Comparison of ENCODE assay signal across 16 mouse cellular contexts in genomic region chr19:16046977-16047376, GRCm38 (mm10).
DNase-seq lines count a peak whose midpoint lies in the region; ATAC-seq and TF ChIP-seq lines count a peak whose summit lies in the region.
"Had no signal": no experiment of that assay in that cellular context is flagged by ENCODE, and none has a peak within 500 bp of the region (broad histone marks: within the 10 kb centered on the region; RNA-seq: fewer than 3 reads in every experiment).

No protein-coding gene starts in this region.

- no peaks in the 10 kb centered on the region for H3K4me1 ChIP-seq in lung, embryonic 14.5 days (ENCODE audit: insufficient read depth)
- peaks cover 24% of the 10 kb centered on the region for H3K4me1 ChIP-seq in megakaryocyte, embryonic 14.5 days
- H3K4me1 ChIP-seq: embryonic facial prominence, embryonic 15.5 days; neural tube, embryonic 12.5 days had no signal

- H3K36me3 ChIP-seq in lung, embryonic 14.5 days (ENCODE audit: insufficient read depth): no peaks in the 10 kb centered on the region
- H3K36me3 ChIP-seq in megakaryocyte, embryonic 14.5 days (replicated peaks; ENCODE audit: low read length): no peaks in the 10 kb centered on the region
- H3K36me3 ChIP-seq: embryonic facial prominence, embryonic 15.5 days; forebrain, embryonic 12.5 days; neural tube, embryonic 12.5 days; stomach, embryonic 15.5 days had no signal

- peak overlapping the region; percentile 68 for H3K27ac ChIP-seq in gastrocnemius, adult 2 months
- peak overlapping the region; percentile 5 for H3K27ac ChIP-seq in layer of hippocampus, adult 2 months
- no peak overlapping the region for H3K27ac ChIP-seq in lung, embryonic 14.5 days (ENCODE audit: low read depth)
- H3K27ac ChIP-seq: embryonic facial prominence, embryonic 15.5 days; forebrain, embryonic 12.5 days; kidney, postnatal 0 days; neural tube, embryonic 12.5 days; stomach, embryonic 15.5 days had no signal

- 69% methylated on average over 7 of the region's 7 CpGs for WGBS in lung, embryonic 14.5 days

- peak; percentile 24 for DNase-seq in gastrocnemius, adult 2 months
- no peak for DNase-seq in gastrocnemius, postnatal 36 days
- DNase-seq in layer of hippocampus, adult 2 months (ENCODE audit: low spot score in 2 of 2): no peak
- DNase-seq in layer of hippocampus, adult 8-10 months (ENCODE audit: low spot score in 2 of 2): no peak
- peak; percentile 27 for DNase-seq in lung, embryonic 14.5 days
- no peak for DNase-seq in ovary, postnatal 36 days (ENCODE audit: low spot score)
- no peak for DNase-seq in layer of hippocampus, adult 9-10 months (ENCODE audit: low spot score)
- DNase-seq: adrenal gland, adult 8-10 months; cerebellum, postnatal 36 days; left cerebral cortex, postnatal 4 days had no signal

- 0 out of 2 replicates have a peak overlapping the region, but pooled peaks have one; percentile 10 for H3K4me3 ChIP-seq in gastrocnemius, adult 2 months
- no peak overlapping the region for H3K4me3 ChIP-seq in layer of hippocampus, adult 2 months
- no peak overlapping the region for H3K4me3 ChIP-seq in lung, embryonic 14.5 days (ENCODE audit: low read depth, low read length)
- peak overlapping the region; percentile 38 for H3K4me3 ChIP-seq in megakaryocyte, embryonic 14.5 days (replicated peaks)
- H3K4me3 ChIP-seq: embryonic facial prominence, embryonic 15.5 days; forebrain, embryonic 12.5 days; neural tube, embryonic 12.5 days; stomach, embryonic 15.5 days had no signal

- no peak for TF ChIP-seq CTCF in gastrocnemius, adult 2 months (IDR thresholded peaks at IDR 0.05)
- TF ChIP-seq CTCF in layer of hippocampus, adult 2 months (conservative IDR thresholded peaks at IDR 0.05): no peak
- TF ChIP-seq CTCF in lung, embryonic 14.5 days (IDR thresholded peaks at IDR 0.05; ENCODE audit: low read depth): no peak

- intact Hi-C loops in gastrocnemius, adult 2 months (cut with DNase I): no loop called here
- intact Hi-C loops in gastrocnemius, postnatal 36 days (cut with DNase I): no loop called here

- ATAC-seq in lung, embryonic 14.5 days (ENCODE audit: insufficient read depth): no peak

- no peak overlapping the region for H3K9ac ChIP-seq in lung, embryonic 14.5 days
- H3K9ac ChIP-seq: embryonic facial prominence, embryonic 15.5 days; forebrain, embryonic 12.5 days; neural tube, embryonic 12.5 days; stomach, embryonic 15.5 days had no signal

- no peaks in the 10 kb centered on the region for H3K9me3 ChIP-seq in lung, embryonic 14.5 days (ENCODE audit: low read depth, low read length)
- no peaks in the 10 kb centered on the region for H3K9me3 ChIP-seq in megakaryocyte, embryonic 14.5 days
- H3K9me3 ChIP-seq: embryonic facial prominence, embryonic 15.5 days; forebrain, embryonic 12.5 days; neural tube, embryonic 12.5 days; stomach, embryonic 15.5 days had no signal

- no peak overlapping the region for H3K4me2 ChIP-seq in lung, embryonic 14.5 days
- H3K4me2 ChIP-seq: embryonic facial prominence, embryonic 15.5 days; forebrain, embryonic 12.5 days; neural tube, embryonic 12.5 days; stomach, embryonic 15.5 days had no signal

- H3K27me3 ChIP-seq in lung, embryonic 14.5 days (ENCODE audit: insufficient read depth, low read length): no peaks in the 10 kb centered on the region
- peaks cover 19% of the 10 kb centered on the region for H3K27me3 ChIP-seq in megakaryocyte, embryonic 14.5 days (replicated peaks)
- H3K27me3 ChIP-seq: embryonic facial prominence, embryonic 15.5 days; forebrain, embryonic 12.5 days; neural tube, embryonic 12.5 days; stomach, embryonic 15.5 days had no signal

Comparison
In these comparisons a context has a peak if more than half of its experiments do, and no peak if none do; other contexts are left out.
1. DNase-seq: peak in gastrocnemius, adult 2 months (single experiment) and lung, embryonic 14.5 days (single experiment); none in gastrocnemius, postnatal 36 days (0 of 2), layer of hippocampus, adult 2 months (0 of 2), layer of hippocampus, adult 8-10 months (0 of 2), ovary, postnatal 36 days (single experiment) and layer of hippocampus, adult 9-10 months (single experiment).
2. H3K4me3 ChIP-seq: peak in gastrocnemius, adult 2 months (single experiment) and megakaryocyte, embryonic 14.5 days (single experiment); none in layer of hippocampus, adult 2 months (single experiment) and lung, embryonic 14.5 days (single experiment).